Mouse (Mus musculus) hindlimb bud, embryonic 11.5 days (tissue): ENCODE measurements around the gene Oaz3.

Experiments
- DNase-seq: peaks from one replicate; pipeline ENCODE4 v3.0.0-alpha.2; 2012; ENCODE audit warnings: low read depth, low spot score; ENCODE audit errors: extremely low spot score

Oaz3 gene

GRCm38 (mm10) chr3:94443597-94443964, at the start of gene Oaz3:
Gene Oaz3, minus strand, starts transcription at chr3:94443915.
- no peak for DNase-seq

GRCm38 (mm10) chr3:94487581-94487980, 43.9 kb upstream of the Oaz3 start:
- DNase-seq = no peak

- no peak for DNase-seq
Measured at GRCm38 (mm10) chr3:94485922-94486321, 42.2 kb upstream of the Oaz3 start.

GRCm38 (mm10) chr3:94483790-94484439, 40.2 kb upstream of the Oaz3 start:
- no peak for DNase-seq

GRCm38 (mm10) chr3:94482764-94483385, 39.2 kb upstream of the Oaz3 start:
- no peak for DNase-seq

- DNase-seq = no peak
Measured at GRCm38 (mm10) chr3:94481429-94481828, 37.7 kb upstream of the Oaz3 start.

- no peak for DNase-seq
Measured at GRCm38 (mm10) chr3:94480291-94480884, 36.7 kb upstream of the Oaz3 start, which contains the start of gene Riiad1. Gene Riiad1, minus strand, starts transcription at chr3:94480341.

- no peak for DNase-seq
Measured at GRCm38 (mm10) chr3:94479564-94479963, 35.8 kb upstream of the Oaz3 start.

- no peak for DNase-seq
Measured at GRCm38 (mm10) chr3:94478591-94479169, 35.0 kb upstream of the Oaz3 start.

GRCm38 (mm10) chr3:94477981-94478422, 34.3 kb upstream of the Oaz3 start, which contains the start of gene Celf3:
Gene Celf3, plus strand, starts transcription at chr3:94478295.
- DNase-seq = no peak

- no peak for DNase-seq
Measured at GRCm38 (mm10) chr3:94477444-94477843, 33.7 kb upstream of the Oaz3 start.

- no peak for DNase-seq
Measured at GRCm38 (mm10) chr3:94476301-94477035, 32.8 kb upstream of the Oaz3 start.

- DNase-seq = no peak
Measured at GRCm38 (mm10) chr3:94473567-94474232, 30.0 kb upstream of the Oaz3 start.

GRCm38 (mm10) chr3:94473115-94473505, 29.4 kb upstream of the Oaz3 start:
- DNase-seq = no peak

- DNase-seq = no peak
Measured at GRCm38 (mm10) chr3:94472447-94473114, 28.9 kb upstream of the Oaz3 start.

- no peak for DNase-seq
Measured at GRCm38 (mm10) chr3:94468931-94469330, 25.2 kb upstream of the Oaz3 start.

GRCm38 (mm10) chr3:94465632-94466430, 22.1 kb upstream of the Oaz3 start:
- DNase-seq = no peak

GRCm38 (mm10) chr3:94463926-94464578, 20.3 kb upstream of the Oaz3 start:
- no peak for DNase-seq

- DNase-seq = no peak
Measured at GRCm38 (mm10) chr3:94459834-94460233, 16.1 kb upstream of the Oaz3 start.
